Mouse (Mus musculus): ENCODE measurements around the gene AC129217.1. TPM values are rescaled to one million over a fixed set of nuclear protein-coding genes. Genes with fewer than 3 reads are reported as not detected.

Gene AC129217.1
- total and polyA plus RNA-seq, 3 experiments = not detected

DNA sequence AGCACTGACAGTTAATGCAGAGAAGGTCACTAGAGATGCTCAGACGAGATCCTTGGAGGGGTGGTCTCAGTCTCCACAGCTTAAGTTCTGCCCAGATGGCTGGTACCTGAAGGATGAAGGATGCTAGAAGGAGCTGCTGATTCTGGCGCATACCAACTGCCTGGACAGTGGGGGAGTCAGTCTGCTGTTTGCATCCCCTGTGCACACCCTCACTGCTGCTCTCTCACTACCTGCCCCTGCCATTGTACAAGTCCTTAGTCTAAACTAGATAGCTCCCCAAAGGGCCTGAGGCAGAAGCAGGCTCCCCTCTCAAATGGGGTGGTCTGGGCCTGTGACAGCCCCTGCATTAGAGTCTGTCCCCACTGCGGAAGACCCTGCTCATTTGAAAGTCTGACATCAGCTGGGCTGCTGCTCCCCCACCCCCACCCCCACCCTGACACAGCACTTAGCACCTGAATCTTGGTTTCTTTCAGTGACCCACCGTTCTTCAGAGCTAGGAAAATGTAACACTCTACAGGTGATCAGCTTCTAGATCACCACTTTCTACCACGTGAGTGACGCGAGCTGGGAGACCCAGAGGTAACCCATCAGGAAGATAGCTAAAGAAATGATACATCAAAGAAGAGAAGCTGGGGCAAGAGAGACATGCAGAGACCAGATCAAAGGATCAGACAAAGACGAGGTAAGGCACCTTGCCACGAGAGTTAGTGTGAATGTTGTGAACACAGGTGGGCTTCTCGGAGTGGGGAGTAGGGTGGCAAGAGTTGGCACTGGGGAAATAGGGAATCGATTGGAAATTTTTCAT lies 9.7 kb downstream of the AC129217.1 start, which contains the start of gene Gng3:
Gene Gng3 (minus strand): TSS at position 92 of the 805 bp plus-strand sequence.
- H3K36me3 ChIP-seq (ENCODE audit: control insufficient read depth, insufficient read depth, low read length) = no peaks in the 10 kb centered on the region
- TF ChIP-seq EP300 (IDR thresholded peaks at IDR 0.05; ENCODE audit: insufficient read depth, low read depth, low read length) = no peak

GRCm38 (mm10) chr19:8839908-8840791 lies 10.6 kb downstream of the AC129217.1 start:
- H3K4me3 ChIP-seq = peak overlapping the region; percentile 53
- H3K36me3 ChIP-seq (ENCODE audit: control insufficient read depth, insufficient read depth, low read length) = no peaks in the 10 kb centered on the region
- intact Hi-C loops (cut with DNase I) = no loop called here
- WGBS = 30% methylated on average over 29 of the region's 29 CpGs
- peak; percentile 72 for TF ChIP-seq POLR2A (IDR thresholded peaks at IDR 0.05; ENCODE audit: insufficient read depth, low read depth, low read length)
- TF ChIP-seq EP300 (IDR thresholded peaks at IDR 0.05; ENCODE audit: insufficient read depth, low read depth, low read length) = 0 out of 2 replicates have a peak, but pooled peaks have one; percentile 6
- no peak for TF ChIP-seq CTCF (IDR thresholded peaks at IDR 0.05)
- H3K9ac ChIP-seq (ENCODE audit: low read depth, low read length) = peak overlapping the region; percentile 69
- H3K27ac ChIP-seq = peak overlapping the region; percentile 59
- no peaks in the 10 kb centered on the region for H3K79me2 ChIP-seq (replicated peaks; ENCODE audit: control insufficient read depth, insufficient read depth, low read length)
- peaks cover 7% of the 10 kb centered on the region; the same call in 1 of the 2 replicates for H3K4me1 ChIP-seq (ENCODE audit: control insufficient read depth, insufficient read depth, low read length)
- DNase-seq = peak; percentile 81 to 85
- H3K27me3 ChIP-seq (ENCODE audit: control insufficient read depth, insufficient read depth, low read length) = no peaks in the 10 kb centered on the region

More for the DNA sequence above, 9.7 kb downstream of the AC129217.1 start, which contains the start of gene Gng3:
- 87% methylated on average over 11 of the region's 11 CpGs for WGBS
- intact Hi-C loops (cut with DNase I) = no loop called here
- Histone ChIP-seq H3K79me2 (replicated peaks; ENCODE audit: control insufficient read depth, insufficient read depth, low read length) (no peaks in the 10 kb centered on the region), H3K9ac (ENCODE audit: low read depth, low read length) (peak within 1 kb of the TSS; percentile 18), H3K27me3 (ENCODE audit: control insufficient read depth, insufficient read depth, low read length) (no peaks in the 10 kb centered on the region), H3K27ac (peak within 1 kb of the TSS; percentile 83), H3K4me1 (ENCODE audit: control insufficient read depth, insufficient read depth, low read length) (peaks cover 5% of the 10 kb centered on the region; the same call in 1 of the 2 replicates), H3K4me3 (peak within 1 kb of the TSS; percentile 61)
- DNase-seq = no peak

DNA sequence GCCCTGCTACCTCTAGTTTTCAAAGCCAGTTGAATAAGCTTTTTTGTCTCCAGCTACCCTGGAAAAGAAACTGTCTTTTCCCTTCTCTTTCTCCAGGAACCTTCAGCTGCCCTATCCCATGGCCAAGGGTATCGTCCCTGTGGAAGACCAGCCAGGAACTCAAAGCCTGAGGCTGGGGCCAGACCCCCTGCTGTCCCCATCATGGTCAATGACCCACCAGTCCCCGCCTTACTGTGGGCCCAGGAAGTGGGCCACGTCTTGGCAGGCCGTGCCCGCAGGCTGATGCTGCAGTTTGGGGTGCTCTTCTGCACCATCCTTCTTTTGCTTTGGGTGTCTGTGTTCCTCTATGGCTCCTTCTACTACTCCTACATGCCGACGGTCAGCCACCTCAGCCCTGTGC lies 11.4 kb downstream of the AC129217.1 start:
- peaks cover 7% of the 10 kb centered on the region; the same call in 1 of the 2 replicates for H3K4me1 ChIP-seq (ENCODE audit: control insufficient read depth, insufficient read depth, low read length)
- H3K4me3 ChIP-seq = peak overlapping the region; percentile 53
- intact Hi-C loops (cut with DNase I) = no loop called here
- no peaks in the 10 kb centered on the region for H3K79me2 ChIP-seq (replicated peaks; ENCODE audit: control insufficient read depth, insufficient read depth, low read length)
- H3K27me3 ChIP-seq (ENCODE audit: control insufficient read depth, insufficient read depth, low read length) = no peaks in the 10 kb centered on the region
- H3K36me3 ChIP-seq (ENCODE audit: control insufficient read depth, insufficient read depth, low read length) = no peaks in the 10 kb centered on the region
- 93% methylated on average over 7 of the region's 7 CpGs for WGBS
- H3K27ac ChIP-seq = peak overlapping the region; percentile 59; the same call in 1 of the 2 replicates
- no peak for DNase-seq
- H3K9ac ChIP-seq (ENCODE audit: low read depth, low read length) = no peak overlapping the region
- TF ChIP-seq EP300 (IDR thresholded peaks at IDR 0.05; ENCODE audit: insufficient read depth, low read depth, low read length) = no peak
- TF ChIP-seq POLR2A (IDR thresholded peaks at IDR 0.05; ENCODE audit: insufficient read depth, low read depth, low read length) = no peak
- TF ChIP-seq CTCF (IDR thresholded peaks at IDR 0.05) = no peak

GRCm38 (mm10) chr19:8842961-8843360 lies 13.4 kb downstream of the AC129217.1 start:
- Histone ChIP-seq H3K27me3 (ENCODE audit: control insufficient read depth, insufficient read depth, low read length) (no peaks in the 10 kb centered on the region), H3K79me2 (replicated peaks; ENCODE audit: control insufficient read depth, insufficient read depth, low read length) (no peaks in the 10 kb centered on the region), H3K27ac (no peak overlapping the region), H3K36me3 (ENCODE audit: control insufficient read depth, insufficient read depth, low read length) (no peaks in the 10 kb centered on the region), H3K4me3 (no peak overlapping the region), H3K4me1 (ENCODE audit: control insufficient read depth, insufficient read depth, low read length) (peaks cover 7% of the 10 kb centered on the region; the same call in 1 of the 2 replicates), H3K9ac (ENCODE audit: low read depth, low read length) (no peak overlapping the region)
- WGBS = 86% methylated on average over 6 of the region's 6 CpGs
- DNase-seq = no peak
- intact Hi-C loops (cut with DNase I) = no loop called here
- TF ChIP-seq EP300 (IDR thresholded peaks at IDR 0.05; ENCODE audit: insufficient read depth, low read depth, low read length) (no peak), POLR2A (IDR thresholded peaks at IDR 0.05; ENCODE audit: insufficient read depth, low read depth, low read length) (no peak)

DNA sequence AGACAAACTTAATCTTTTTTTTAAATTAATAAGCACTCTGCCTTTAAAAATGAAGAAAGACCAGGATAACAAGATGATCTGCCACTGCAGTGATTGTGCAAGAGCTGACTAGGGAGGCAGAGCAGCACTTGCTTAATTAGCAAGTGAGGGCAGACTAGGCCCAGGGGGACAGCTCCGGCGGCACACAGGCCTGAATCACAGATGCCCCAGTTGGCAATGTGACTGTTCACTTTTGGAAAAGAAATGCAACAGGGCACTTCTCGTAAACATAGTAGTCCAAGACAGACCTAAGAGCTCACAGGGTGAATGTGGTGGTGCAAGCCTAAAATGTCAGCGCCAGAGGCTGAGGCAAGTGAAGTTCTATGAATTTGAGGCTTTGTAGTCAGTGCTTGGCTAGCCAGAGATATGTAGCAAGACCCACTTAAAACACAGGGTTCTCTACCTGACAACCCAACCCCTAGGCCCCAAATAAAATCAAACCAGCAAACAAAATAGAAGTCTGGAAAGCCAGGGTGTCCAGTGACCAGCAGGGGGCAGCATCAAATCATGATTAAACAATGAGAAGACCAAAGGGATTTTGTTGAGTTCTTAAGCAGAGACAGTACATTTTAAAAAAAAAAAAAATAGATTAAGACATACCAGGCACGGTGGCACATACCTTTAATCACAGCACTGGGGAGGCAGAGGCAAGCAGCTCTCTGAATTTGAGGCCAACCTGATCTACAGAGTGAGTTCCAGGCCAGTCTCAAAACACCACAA lies 15.0 kb downstream of the AC129217.1 start:
- TF ChIP-seq CTCF (IDR thresholded peaks at IDR 0.05) (peak; percentile 85), EP300 (IDR thresholded peaks at IDR 0.05; ENCODE audit: insufficient read depth, low read depth, low read length) (0 out of 2 replicates have a peak, but pooled peaks have one; percentile 18), POLR2A (IDR thresholded peaks at IDR 0.05; ENCODE audit: insufficient read depth, low read depth, low read length) (no peak)
- Histone ChIP-seq H3K27me3 (ENCODE audit: control insufficient read depth, insufficient read depth, low read length) (no peaks in the 10 kb centered on the region), H3K4me3 (no peak overlapping the region), H3K9ac (ENCODE audit: low read depth, low read length) (no peak overlapping the region), H3K79me2 (replicated peaks; ENCODE audit: control insufficient read depth, insufficient read depth, low read length) (no peaks in the 10 kb centered on the region), H3K27ac (no peak overlapping the region), H3K4me1 (ENCODE audit: control insufficient read depth, insufficient read depth, low read length) (peaks cover 3% of the 10 kb centered on the region; the same call in 1 of the 2 replicates), H3K36me3 (ENCODE audit: control insufficient read depth, insufficient read depth, low read length) (no peaks in the 10 kb centered on the region)
- DNase-seq = peak; percentile 63 to 76
- WGBS = 64% methylated on average over 5 of the region's 5 CpGs
- intact Hi-C loops (cut with DNase I) = loop anchor here (2.0 kb wide), 1 partner anchor 266 kb away; no protein-coding TSS in a partner anchor

Data from heart, adult 2 months (tissue).